Mouse (Mus musculus) midbrain, embryonic 16.5 days (tissue): ENCODE measurements at regions not wholly inside any gene's neighbourhood (a gene's known extent, or its start where the extent isn't known, plus 50 kb on each side); places are given as distances from the start of the nearest gene placed in this dataset.

Experiments
- ATAC-seq: fragments of 200-750 bp; cut with Nextera tagmentation; 2 replicates; pipeline ENCODE4 v1.8.0; 2017; ENCODE audit warnings: moderate TSS enrichment
- H3K27ac ChIP-seq: fragments of 300-500 bp; sonication (generic); 2 replicates; pipeline ENCODE4 v1.5.1; 2014; ENCODE audit warnings: mild to moderate bottlenecking, low read length, mixed read lengths
- H3K27me3 ChIP-seq: fragments of 300-500 bp; sonication (generic); 2 replicates; pipeline ENCODE4 v1.6.1; 2014; ENCODE audit warnings: low read depth, low read length, mixed read lengths; ENCODE audit not compliant: control insufficient read depth, insufficient read depth
- H3K36me3 ChIP-seq: fragments of 300-500 bp; sonication (generic); 2 replicates; pipeline ENCODE4 v1.6.1; 2014; ENCODE audit warnings: mild to moderate bottlenecking, low read length, moderate library complexity, mixed read lengths; ENCODE audit not compliant: control insufficient read depth, insufficient read depth
- H3K4me1 ChIP-seq: fragments of 300-500 bp; sonication (generic); 2 replicates; pipeline ENCODE4 v1.6.1; 2014; ENCODE audit warnings: mild to moderate bottlenecking, low read length, mixed read lengths; ENCODE audit not compliant: control insufficient read depth, insufficient read depth
- H3K4me2 ChIP-seq: fragments of 300-500 bp; sonication (generic); 2 replicates; pipeline ENCODE4 v1.6.1; 2014; ENCODE audit warnings: mild to moderate bottlenecking, low read length, mixed read lengths
- H3K4me3 ChIP-seq: fragments of 300-500 bp; sonication (generic); 2 replicates; pipeline ENCODE4 v1.5.1; 2014; ENCODE audit warnings: low read depth, mild to moderate bottlenecking, low read length, moderate library complexity, mixed read lengths
- H3K9ac ChIP-seq: fragments of 300-500 bp; sonication (generic); 2 replicates; pipeline ENCODE4 v1.6.1; 2014; ENCODE audit warnings: low read depth, low read length, mixed read lengths
- H3K9me3 ChIP-seq: fragments of 300-500 bp; sonication (generic); replicated peaks from 2 replicates; pipeline ENCODE4 v1.6.1; 2014; ENCODE audit warnings: mild to moderate bottlenecking, low read length, mixed read lengths; ENCODE audit not compliant: control insufficient read depth, poor library complexity, severe bottlenecking
- WGBS: fragments of 180-500 bp; shearing (Covaris S2); extraction: QIAGEN DNeasy Blood & Tissue Kit; methylation state at CpG from one replicate; pipeline ENCODE4 v1.1.7; 2014; 5-methylcytosine and 5-hydroxymethylcytosine counted together

DNA sequence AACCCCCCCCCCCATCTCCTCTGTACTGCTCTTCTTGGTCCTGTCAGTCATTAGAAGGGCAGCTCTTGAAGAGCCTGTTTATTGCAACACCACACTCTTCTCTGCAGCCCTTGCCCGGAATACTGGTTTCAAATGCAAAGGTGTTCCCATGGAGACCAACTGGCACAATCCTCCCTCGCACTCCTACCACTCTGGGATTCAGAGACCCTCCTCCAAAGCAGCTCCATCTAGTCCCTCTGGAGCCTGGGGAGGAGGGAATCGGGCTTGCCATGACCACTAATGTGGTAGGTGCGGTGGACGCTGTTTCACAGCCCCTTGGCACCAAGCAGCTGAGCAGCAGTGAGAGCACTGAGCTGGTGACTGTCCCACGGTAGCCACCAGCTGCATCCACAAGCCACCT lies 83.1 kb downstream of the Stk35 start:
- Histone ChIP-seq H3K4me3 (no peak overlapping the region), H3K36me3 (no peaks in the 10 kb centered on the region), H3K27me3 (no peaks in the 10 kb centered on the region), H3K4me1 (0 out of 2 replicates have a peak, but pooled peaks cover 2% of the 10 kb centered on the region), H3K4me2 (no peak overlapping the region), H3K9ac (no peak overlapping the region), H3K27ac (no peak overlapping the region), H3K9me3 (no peaks in the 10 kb centered on the region)
- WGBS = 31% methylated on average over 6 of the region's 6 CpGs
- ATAC-seq = peak; percentile 36; the same call in 1 of the 2 replicates

DNA sequence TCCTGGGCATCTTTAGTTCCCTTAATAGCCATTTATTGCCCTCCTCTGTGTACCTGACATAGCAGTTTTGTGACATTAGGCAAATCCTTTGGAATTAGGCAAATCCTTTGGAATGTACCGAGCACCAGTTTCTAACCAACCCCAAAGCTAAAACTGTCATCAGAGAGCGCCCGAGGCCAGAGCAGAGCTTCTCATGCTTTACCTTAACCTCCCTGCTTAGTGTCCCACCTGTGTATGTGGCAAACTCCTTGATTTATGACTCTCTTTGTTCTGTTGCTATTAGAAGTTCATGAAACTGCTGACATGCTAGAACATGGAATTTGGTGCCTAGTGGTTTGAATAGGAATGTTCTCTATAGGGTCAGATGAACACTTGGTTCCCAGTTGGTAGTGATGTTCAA lies 84.0 kb downstream of the Stk35 start:
- no peak for ATAC-seq
- H3K9ac ChIP-seq = no peak overlapping the region
- 85% methylated on average over 3 of the region's 3 CpGs for WGBS

DNA sequence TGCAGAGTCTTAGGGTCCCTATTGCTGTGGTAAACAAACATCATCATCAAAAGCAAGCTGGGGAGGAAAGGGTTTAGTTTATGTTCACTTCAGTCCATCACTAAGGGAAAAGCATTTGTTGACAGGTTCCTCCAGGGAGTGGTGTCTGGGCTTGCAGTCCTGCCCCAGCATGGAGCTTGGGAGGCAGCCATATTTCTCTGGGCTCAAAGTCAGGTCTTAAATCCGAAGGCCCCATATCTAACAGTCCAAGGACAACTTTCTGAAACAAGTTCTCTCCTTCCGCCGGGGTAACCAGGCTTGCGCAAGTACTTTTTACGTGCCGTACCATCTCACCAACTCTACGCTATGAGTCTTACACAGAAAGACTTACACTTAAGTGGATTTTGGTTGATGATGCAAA lies 85.2 kb downstream of the Stk35 start:
- 92% methylated on average over 7 of the region's 7 CpGs for WGBS
- no peak overlapping the region for H3K4me2 ChIP-seq
- H3K4me1 ChIP-seq = 0 out of 2 replicates have a peak, but pooled peaks cover 2% of the 10 kb centered on the region
- H3K9me3 ChIP-seq = no peaks in the 10 kb centered on the region
- no peak for ATAC-seq
- H3K27me3 ChIP-seq = no peaks in the 10 kb centered on the region
- no peaks in the 10 kb centered on the region for H3K36me3 ChIP-seq
- H3K4me3 ChIP-seq = no peak overlapping the region
- H3K27ac ChIP-seq = no peak overlapping the region
- H3K9ac ChIP-seq = no peak overlapping the region

More for the DNA sequence above, 84.0 kb downstream of the Stk35 start:
- no peaks in the 10 kb centered on the region for H3K9me3 ChIP-seq
- 0 out of 2 replicates have a peak, but pooled peaks cover 2% of the 10 kb centered on the region for H3K4me1 ChIP-seq
- H3K4me3 ChIP-seq = no peak overlapping the region
- no peaks in the 10 kb centered on the region for H3K27me3 ChIP-seq
- no peak overlapping the region for H3K4me2 ChIP-seq
- H3K27ac ChIP-seq = no peak overlapping the region
- no peaks in the 10 kb centered on the region for H3K36me3 ChIP-seq

DNA sequence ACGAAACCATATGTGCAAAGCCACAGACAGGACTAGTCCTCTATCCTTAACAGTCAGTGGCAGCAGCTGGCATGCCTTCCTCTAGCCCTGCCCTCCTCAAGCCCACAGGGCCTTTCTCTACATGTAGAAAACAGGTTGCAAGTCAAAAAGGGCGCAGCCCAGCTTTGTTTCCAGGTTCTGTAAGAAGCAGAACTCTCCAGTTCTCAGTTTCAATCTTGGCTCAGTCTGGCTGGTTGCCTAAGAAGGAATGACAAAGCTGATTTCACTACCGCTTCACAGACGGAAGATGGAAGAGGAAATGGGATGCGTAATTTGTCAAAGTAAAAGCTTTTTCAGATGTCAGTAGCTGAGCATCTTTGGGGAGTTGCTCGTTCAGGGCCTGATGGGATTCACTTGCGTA lies 92.9 kb downstream of the Stk35 start:
- Histone ChIP-seq H3K36me3 (no peaks in the 10 kb centered on the region), H3K9me3 (no peaks in the 10 kb centered on the region), H3K4me2 (no peak overlapping the region), H3K27me3 (no peaks in the 10 kb centered on the region), H3K4me1 (no peaks in the 10 kb centered on the region), H3K9ac (no peak overlapping the region), H3K27ac (no peak overlapping the region), H3K4me3 (no peak overlapping the region)
- ATAC-seq = no peak
- 65% methylated on average over 7 of the region's 7 CpGs for WGBS

DNA sequence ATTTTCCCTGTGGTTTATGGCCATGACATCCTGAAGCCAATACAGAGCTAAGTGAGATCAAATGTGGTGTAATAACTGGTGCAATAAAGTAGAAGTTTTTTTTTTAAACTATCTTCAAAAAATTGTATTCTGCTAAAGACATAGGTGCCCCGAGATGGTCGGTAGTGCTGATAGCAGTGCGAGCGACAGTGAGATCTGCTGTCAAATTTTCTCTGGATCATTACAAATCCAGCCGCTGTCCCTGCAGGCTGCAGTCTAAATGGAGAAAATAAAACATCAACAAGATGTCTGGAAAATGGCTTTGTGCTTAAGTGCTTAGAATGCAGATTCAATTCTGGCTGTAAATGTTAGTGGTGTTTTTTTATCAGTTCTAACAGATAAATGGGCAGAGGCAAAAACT lies 93.5 kb downstream of the Stk35 start:
- Histone ChIP-seq H3K4me1 (no peaks in the 10 kb centered on the region), H3K27me3 (no peaks in the 10 kb centered on the region), H3K9ac (no peak overlapping the region), H3K9me3 (no peaks in the 10 kb centered on the region), H3K27ac (no peak overlapping the region), H3K4me3 (no peak overlapping the region), H3K36me3 (no peaks in the 10 kb centered on the region), H3K4me2 (no peak overlapping the region)
- 80% methylated on average over 5 of the region's 5 CpGs for WGBS
- ATAC-seq = no peak

DNA sequence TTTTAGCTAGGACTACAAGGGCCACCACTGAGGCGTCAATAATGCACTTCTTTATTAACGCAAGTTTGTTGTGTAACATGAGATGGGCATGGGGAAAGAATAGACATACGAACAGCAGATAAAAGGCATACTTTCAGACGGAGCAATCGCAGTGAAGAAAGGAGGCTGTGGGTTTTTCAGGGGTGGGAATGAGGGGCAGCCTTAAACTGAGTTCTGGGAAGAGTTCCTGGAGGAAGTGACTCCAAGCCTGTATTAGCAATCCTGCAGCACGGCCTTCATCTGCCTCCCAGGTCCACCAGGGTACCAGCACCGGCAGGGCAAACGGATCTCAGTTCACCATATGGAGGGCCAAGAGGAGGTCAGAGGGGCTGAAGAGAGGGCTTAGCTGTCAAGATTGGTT lies 94.6 kb downstream of the Stk35 start:
- H3K36me3 ChIP-seq = no peaks in the 10 kb centered on the region
- H3K9me3 ChIP-seq = no peaks in the 10 kb centered on the region
- WGBS = 78% methylated on average over 8 of the region's 8 CpGs
- H3K27ac ChIP-seq = no peak overlapping the region
- no peaks in the 10 kb centered on the region for H3K27me3 ChIP-seq
- no peak overlapping the region for H3K4me2 ChIP-seq
- H3K4me3 ChIP-seq = no peak overlapping the region
- H3K9ac ChIP-seq = no peak overlapping the region
- H3K4me1 ChIP-seq = no peaks in the 10 kb centered on the region
- no peak for ATAC-seq

DNA sequence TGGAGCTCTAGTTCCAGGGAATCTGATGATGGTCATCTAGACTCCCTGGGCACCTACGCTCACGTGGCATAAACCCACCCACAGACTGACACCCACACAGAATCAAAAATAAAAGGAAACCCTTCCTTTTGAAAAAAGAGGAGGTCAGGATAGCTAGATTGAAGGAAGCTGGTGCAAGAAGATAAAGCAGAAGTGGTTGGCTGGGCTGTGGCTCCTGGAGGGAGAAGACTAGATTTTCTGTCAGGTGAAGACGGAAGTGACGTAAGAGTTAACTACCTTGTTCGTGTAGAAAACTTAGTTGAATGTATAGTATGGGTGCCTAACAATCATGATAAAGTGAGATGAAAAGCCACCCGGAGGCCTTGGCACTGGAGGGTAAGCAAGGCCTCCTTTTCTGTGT lies 95.1 kb downstream of the Stk35 start:
- WGBS = 89% methylated on average over 6 of the region's 6 CpGs
- no peak for ATAC-seq

DNA sequence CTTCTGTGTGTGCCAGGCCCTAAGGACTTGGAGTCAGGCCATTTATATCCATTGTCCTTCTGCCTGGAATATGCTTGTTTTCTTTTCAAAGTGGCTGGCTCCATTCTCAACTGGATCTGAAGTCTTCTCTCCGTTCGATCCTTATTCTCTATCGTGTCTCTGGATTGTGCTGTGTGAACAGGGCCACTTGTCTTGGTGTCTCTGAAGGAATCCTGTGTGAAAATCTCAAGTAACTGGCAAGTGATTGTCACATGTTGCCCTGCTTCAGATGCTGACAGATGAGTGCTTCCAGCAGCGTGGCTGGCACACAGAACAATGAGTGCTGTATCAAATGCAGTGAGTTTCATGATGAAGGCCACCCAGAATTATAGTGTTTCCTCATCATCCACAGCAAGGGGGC lies 96.4 kb downstream of the Stk35 start:
- Histone ChIP-seq H3K4me3 (no peak overlapping the region), H3K27me3 (no peaks in the 10 kb centered on the region), H3K4me2 (no peak overlapping the region), H3K9me3 (no peaks in the 10 kb centered on the region; the same call in 1 of the 2 replicates), H3K36me3 (no peaks in the 10 kb centered on the region), H3K9ac (no peak overlapping the region), H3K27ac (no peak overlapping the region), H3K4me1 (no peaks in the 10 kb centered on the region)
- 72% methylated on average over 4 of the region's 4 CpGs for WGBS
- ATAC-seq = no peak

More for the DNA sequence above, 95.1 kb downstream of the Stk35 start:
- Histone ChIP-seq H3K4me3 (no peak overlapping the region), H3K27me3 (no peaks in the 10 kb centered on the region), H3K4me1 (no peaks in the 10 kb centered on the region), H3K4me2 (no peak overlapping the region), H3K9ac (no peak overlapping the region), H3K27ac (no peak overlapping the region), H3K9me3 (no peaks in the 10 kb centered on the region; the same call in 1 of the 2 replicates), H3K36me3 (no peaks in the 10 kb centered on the region)

DNA sequence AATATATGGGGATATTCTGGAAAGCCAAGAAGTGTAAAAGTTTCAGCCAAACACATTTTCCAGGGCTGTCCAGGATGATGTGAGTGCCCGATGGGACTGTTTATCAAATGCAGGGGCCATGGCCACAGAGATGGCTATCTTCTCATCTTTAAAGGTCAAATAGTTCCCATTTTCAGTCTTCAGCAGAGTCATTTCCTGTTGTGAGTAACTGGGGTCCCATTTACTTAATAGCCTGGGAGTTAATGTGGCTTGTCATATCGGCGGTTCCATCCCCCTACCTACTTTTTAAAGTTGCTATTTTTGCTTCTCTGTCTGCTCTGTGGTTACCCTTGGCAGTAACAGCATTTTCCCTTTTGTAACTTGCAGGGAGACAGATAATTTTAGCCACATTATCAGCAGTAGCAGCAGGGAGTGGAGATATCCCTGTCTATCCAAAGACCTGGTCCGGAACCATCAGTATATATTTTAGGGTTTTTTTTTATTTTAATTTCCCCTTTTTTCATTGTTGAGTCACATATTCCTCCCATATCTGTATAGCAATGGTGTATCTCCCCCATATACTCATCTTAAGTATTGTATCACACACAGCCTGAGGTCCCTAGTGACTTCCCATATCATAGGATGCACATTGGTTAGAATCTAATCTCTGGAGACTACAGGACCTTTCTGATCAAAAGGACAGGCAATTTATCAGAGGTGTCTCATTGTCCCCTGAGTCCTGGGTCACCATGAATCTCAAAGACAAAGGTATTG lies 103.2 kb downstream of the Stk35 start:
- Histone ChIP-seq H3K4me2 (no peak overlapping the region), H3K36me3 (no peaks in the 10 kb centered on the region), H3K9ac (no peak overlapping the region), H3K4me1 (peaks cover 2% of the 10 kb centered on the region; the same call in 1 of the 2 replicates), H3K9me3 (no peaks in the 10 kb centered on the region; the same call in 1 of the 2 replicates), H3K4me3 (no peak overlapping the region), H3K27ac (no peak overlapping the region), H3K27me3 (no peaks in the 10 kb centered on the region)
- 85% methylated on average over 4 of the region's 4 CpGs for WGBS
- no peak for ATAC-seq
